Mouse (Mus musculus) neural tube, embryonic 12.5 days (tissue): ENCODE results near the gene Fbxw7. TPM values are rescaled to one million over a fixed set of nuclear protein-coding genes. Genes with fewer than 3 reads are reported as not detected.

ENCODE experiments used
- ATAC-seq: fragments of 200-750 bp; cut with Nextera tagmentation; 2 replicates; pipeline ENCODE4 v1.8.0; 2017; ENCODE audit warnings: low read depth, mild to moderate bottlenecking, moderate TSS enrichment, moderate library complexity; ENCODE audit not compliant: low FRiP score
- H3K27ac ChIP-seq: fragments of 300-500 bp; sonication (generic); 2 replicates; pipeline ENCODE4 v1.5.1; 2016
- H3K27me3 ChIP-seq: fragments of 300-500 bp; sonication (generic); replicated peaks from 2 replicates; pipeline ENCODE4 v1.6.1; 2016; ENCODE audit warnings: mild to moderate bottlenecking
- H3K36me3 ChIP-seq: fragments of 300-500 bp; sonication (generic); 2 replicates; pipeline ENCODE4 v1.6.1; 2016; ENCODE audit warnings: mild to moderate bottlenecking
- H3K4me1 ChIP-seq: fragments of 300-500 bp; sonication (generic); 2 replicates; pipeline ENCODE4 v1.6.1; 2016
- H3K4me2 ChIP-seq: fragments of 300-500 bp; sonication (generic); replicated peaks from 2 replicates; pipeline ENCODE4 v1.6.1; 2016; ENCODE audit warnings: mild to moderate bottlenecking
- H3K4me3 ChIP-seq: fragments of 300-500 bp; sonication (generic); 2 replicates; pipeline ENCODE4 v1.5.1; 2016
- H3K9ac ChIP-seq: fragments of 300-500 bp; sonication (generic); 2 replicates; pipeline ENCODE4 v1.6.1; 2016; ENCODE audit warnings: mild to moderate bottlenecking
- H3K9me3 ChIP-seq: fragments of 300-500 bp; sonication (generic); 2 replicates; pipeline ENCODE4 v1.6.1; 2016; ENCODE audit warnings: mild to moderate bottlenecking
- WGBS: fragments of 180-500 bp; shearing (Covaris S2); methylation state at CpG from one replicate; pipeline ENCODE4 v1.1.7; 2016; 5-methylcytosine and 5-hydroxymethylcytosine counted together
- polyA plus RNA-seq: library from polyadenylated mRNA; unstranded; fragments of >200 nt; fragmentation: Nextera tagmentation; extraction: Ambion mirVana; gene quantifications from 2 replicates; pipeline ENCODE4 v1.2.1, GENCODE M21; 2016

The Fbxw7 gene
- polyA plus RNA-seq, 1 experiment from 2014 or later: 22.7 TPM

GRCm38 (mm10) chr3:84921704-84922420, 106.8 kb downstream of the Fbxw7 start:
- Histone ChIP-seq H3K4me3 (no peak overlapping the region), H3K36me3 (no peaks in the 10 kb centered on the region)

DNA sequence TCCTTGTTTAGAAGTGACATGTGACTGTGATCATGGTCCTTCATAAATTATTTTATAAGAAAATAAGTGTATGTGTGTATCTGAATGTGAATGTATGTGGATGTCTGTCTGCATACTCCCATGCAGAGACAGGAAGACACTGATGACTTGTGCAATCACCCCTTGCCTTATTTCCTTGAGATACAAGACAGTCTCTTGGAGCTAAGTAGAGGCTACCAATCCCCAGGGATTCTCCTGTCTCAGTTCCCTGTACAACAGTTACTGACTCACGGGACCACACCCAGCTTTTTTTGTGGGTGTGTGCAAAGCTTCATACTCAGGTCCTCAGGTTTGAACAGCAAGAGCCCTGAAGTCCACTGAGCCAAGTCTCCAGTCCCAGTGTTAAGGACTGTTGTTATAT, 108.2 kb downstream of the Fbxw7 start:
- no peak overlapping the region for H3K4me3 ChIP-seq
- no peak overlapping the region for H3K4me2 ChIP-seq
- no peak overlapping the region for H3K9ac ChIP-seq
- no peaks in the 10 kb centered on the region for H3K9me3 ChIP-seq
- no peak for ATAC-seq
- no peak overlapping the region for H3K27ac ChIP-seq
- no peaks in the 10 kb centered on the region for H3K27me3 ChIP-seq
- 96% methylated on average over 1 of the region's 1 CpGs for WGBS
- H3K4me1 ChIP-seq: no peaks in the 10 kb centered on the region
- H3K36me3 ChIP-seq: no peaks in the 10 kb centered on the region

More at GRCm38 (mm10) chr3:84921704-84922420, 106.8 kb downstream of the Fbxw7 start:
- Histone ChIP-seq H3K9ac (no peak overlapping the region), H3K4me2 (no peak overlapping the region), H3K9me3 (no peaks in the 10 kb centered on the region), H3K27ac (no peak overlapping the region), H3K27me3 (no peaks in the 10 kb centered on the region), H3K4me1 (no peaks in the 10 kb centered on the region)
- no peak for ATAC-seq
- 81% methylated on average over 6 of the region's 6 CpGs for WGBS

DNA sequence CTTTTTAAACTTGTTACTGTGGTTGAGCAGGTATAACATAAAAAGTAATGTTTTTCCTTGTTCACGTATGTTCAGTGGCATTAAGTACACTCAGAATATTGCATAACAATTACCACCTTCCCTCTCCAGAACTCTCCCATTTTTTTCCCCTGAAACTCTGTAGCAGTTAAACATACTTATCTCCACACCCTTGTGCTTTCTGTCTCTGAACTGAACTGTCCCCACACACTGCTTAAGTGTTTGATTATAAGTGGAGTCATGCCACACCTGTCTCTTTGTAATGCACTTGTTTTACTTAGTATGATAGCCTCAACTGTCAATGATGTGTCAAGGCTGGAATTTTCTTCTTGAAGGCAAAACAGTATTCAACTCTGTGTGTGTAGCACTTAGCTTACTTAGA, 108.6 kb downstream of the Fbxw7 start:
- H3K36me3 ChIP-seq: no peaks in the 10 kb centered on the region
- H3K9ac ChIP-seq: no peak overlapping the region
- no peak for ATAC-seq
- H3K9me3 ChIP-seq: no peaks in the 10 kb centered on the region
- H3K4me3 ChIP-seq: no peak overlapping the region
- 95% methylated on average over 1 of the region's 1 CpGs for WGBS
- H3K27me3 ChIP-seq: no peaks in the 10 kb centered on the region
- H3K4me2 ChIP-seq: no peak overlapping the region
- no peaks in the 10 kb centered on the region for H3K4me1 ChIP-seq
- H3K27ac ChIP-seq: no peak overlapping the region

GRCm38 (mm10) chr3:84925229-84925628, 110.2 kb downstream of the Fbxw7 start:
- 85% methylated on average over 4 of the region's 4 CpGs for WGBS
- no peaks in the 10 kb centered on the region for H3K36me3 ChIP-seq
- H3K4me1 ChIP-seq: no peaks in the 10 kb centered on the region
- H3K4me2 ChIP-seq: no peak overlapping the region
- no peaks in the 10 kb centered on the region for H3K9me3 ChIP-seq
- no peak overlapping the region for H3K27ac ChIP-seq
- H3K9ac ChIP-seq: no peak overlapping the region
- H3K27me3 ChIP-seq: no peaks in the 10 kb centered on the region
- H3K4me3 ChIP-seq: no peak overlapping the region
- ATAC-seq: no peak

DNA sequence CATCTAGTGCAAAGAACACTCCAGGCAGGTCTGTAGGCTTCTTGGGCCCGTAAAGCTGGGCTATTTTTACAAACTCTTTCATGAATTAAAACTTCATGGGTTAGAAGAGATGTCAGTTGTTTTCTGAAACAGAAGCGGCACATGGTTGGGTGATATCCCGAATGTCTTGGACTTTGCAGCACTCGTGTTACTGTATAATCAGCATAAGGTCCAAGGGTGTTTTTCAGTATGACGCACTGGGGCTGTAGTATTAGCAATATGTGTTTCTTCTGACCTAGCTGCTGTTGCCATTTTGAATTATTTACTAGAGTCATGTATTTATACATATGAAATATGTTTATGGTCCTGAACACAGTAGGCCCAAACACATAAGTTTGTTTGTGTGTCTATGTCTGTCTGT, 111.1 kb downstream of the Fbxw7 start:
- no peaks in the 10 kb centered on the region for H3K27me3 ChIP-seq
- ATAC-seq: no peak
- H3K4me1 ChIP-seq: no peaks in the 10 kb centered on the region
- 94% methylated on average over 5 of the region's 5 CpGs for WGBS
- no peak overlapping the region for H3K4me2 ChIP-seq
- H3K9me3 ChIP-seq: no peaks in the 10 kb centered on the region
- no peak overlapping the region for H3K9ac ChIP-seq
- no peak overlapping the region for H3K4me3 ChIP-seq
- no peaks in the 10 kb centered on the region for H3K36me3 ChIP-seq
- H3K27ac ChIP-seq: no peak overlapping the region

DNA sequence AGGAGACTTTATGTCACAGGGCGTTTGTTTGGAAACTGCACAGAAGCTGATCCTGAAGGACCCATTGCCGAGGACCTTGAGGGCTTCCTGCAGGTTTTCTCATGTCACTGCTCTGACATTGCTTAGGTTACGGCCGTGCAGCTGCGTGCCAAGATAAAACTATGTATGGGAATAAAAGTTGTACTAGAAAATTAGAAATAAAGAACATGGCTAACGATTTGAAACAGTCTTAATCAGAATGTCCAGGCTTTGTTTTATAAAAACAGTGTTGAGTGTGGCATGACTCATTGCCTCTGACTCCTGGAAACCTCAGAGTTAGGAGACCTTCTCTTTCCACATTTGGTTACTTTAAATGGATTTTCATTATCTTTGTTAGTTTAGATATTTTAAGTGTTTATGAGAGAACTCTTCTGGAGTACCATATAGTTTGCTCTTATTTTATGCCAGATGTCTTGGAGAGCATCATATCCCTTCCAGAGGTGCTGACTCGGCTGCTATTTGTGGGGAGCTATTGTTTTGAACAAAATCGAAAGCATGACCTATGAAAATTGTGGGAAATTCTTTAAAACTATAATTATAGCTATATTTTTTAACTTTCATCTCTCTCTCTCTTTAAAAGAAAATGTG, 112.2 kb downstream of the Fbxw7 start:
- H3K36me3 ChIP-seq: no peaks in the 10 kb centered on the region
- no peaks in the 10 kb centered on the region for H3K4me1 ChIP-seq
- no peak overlapping the region for H3K4me2 ChIP-seq
- H3K27ac ChIP-seq: no peak overlapping the region
- no peak overlapping the region for H3K4me3 ChIP-seq
- no peaks in the 10 kb centered on the region for H3K27me3 ChIP-seq
- ATAC-seq: no peak
- H3K9ac ChIP-seq: no peak overlapping the region
- 92% methylated on average over 8 of the region's 8 CpGs for WGBS
- H3K9me3 ChIP-seq: no peaks in the 10 kb centered on the region

DNA sequence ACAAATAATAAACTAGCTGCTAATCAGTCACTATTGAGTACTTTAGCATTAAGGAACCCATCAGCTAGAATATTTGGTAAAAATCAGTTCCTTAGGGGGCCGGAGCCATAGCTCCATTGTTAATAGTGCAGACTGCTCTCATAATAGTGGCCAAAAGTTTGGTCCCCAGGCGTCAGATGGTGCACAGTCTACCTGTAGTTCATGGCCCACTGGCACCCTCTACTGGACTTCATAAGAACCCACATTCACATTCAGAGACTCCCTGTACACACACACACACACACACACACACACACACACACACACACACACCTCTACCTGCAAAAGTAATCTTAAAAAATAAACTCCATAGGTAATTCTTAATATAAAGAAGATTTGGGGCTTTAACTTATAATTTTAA, 112.8 kb downstream of the Fbxw7 start:
- Histone ChIP-seq H3K4me2 (no peak overlapping the region), H3K4me1 (no peaks in the 10 kb centered on the region), H3K27ac (no peak overlapping the region), H3K36me3 (no peaks in the 10 kb centered on the region), H3K9ac (no peak overlapping the region), H3K9me3 (no peaks in the 10 kb centered on the region), H3K27me3 (no peaks in the 10 kb centered on the region), H3K4me3 (no peak overlapping the region)
- ATAC-seq: no peak
- WGBS: 87% methylated on average over 2 of the region's 2 CpGs

GRCm38 (mm10) chr3:84929171-84929570, 114.1 kb downstream of the Fbxw7 start:
- Histone ChIP-seq H3K9me3 (no peaks in the 10 kb centered on the region), H3K4me2 (no peak overlapping the region), H3K4me3 (no peak overlapping the region), H3K27me3 (no peaks in the 10 kb centered on the region), H3K9ac (no peak overlapping the region), H3K4me1 (no peaks in the 10 kb centered on the region), H3K27ac (no peak overlapping the region), H3K36me3 (no peaks in the 10 kb centered on the region)
- 93% methylated on average over 3 of the region's 3 CpGs for WGBS
- ATAC-seq: no peak

DNA sequence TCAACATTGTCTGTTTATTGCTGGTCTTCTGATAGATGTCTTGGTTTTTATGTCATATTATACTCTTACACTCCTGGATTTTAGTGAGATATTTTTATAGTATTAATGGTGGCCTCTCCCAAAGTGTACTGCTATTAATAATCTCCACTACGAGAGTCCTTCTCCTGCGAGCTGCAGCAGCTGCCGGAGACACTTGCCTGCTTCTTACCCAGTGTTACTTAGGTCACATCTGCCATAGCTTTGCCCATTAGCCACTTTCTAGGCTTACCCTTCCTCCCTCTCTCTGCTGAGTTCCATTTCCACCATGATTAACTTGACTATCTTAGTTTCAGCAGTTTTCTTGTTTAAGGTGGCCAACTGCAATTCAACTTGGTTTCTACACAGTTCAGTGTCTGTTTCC, 115.6 kb downstream of the Fbxw7 start:
- Histone ChIP-seq H3K36me3 (no peaks in the 10 kb centered on the region), H3K27me3 (no peaks in the 10 kb centered on the region), H3K4me2 (no peak overlapping the region), H3K9me3 (no peaks in the 10 kb centered on the region), H3K9ac (no peak overlapping the region), H3K4me1 (no peaks in the 10 kb centered on the region), H3K4me3 (no peak overlapping the region), H3K27ac (no peak overlapping the region)
- ATAC-seq: no peak
- 85% methylated on average over 3 of the region's 3 CpGs for WGBS

- Histone ChIP-seq H3K9ac (no peak overlapping the region), H3K4me3 (no peak overlapping the region), H3K27me3 (no peaks in the 10 kb centered on the region), H3K36me3 (no peaks in the 10 kb centered on the region), H3K27ac (no peak overlapping the region), H3K4me2 (no peak overlapping the region), H3K9me3 (no peaks in the 10 kb centered on the region), H3K4me1 (no peaks in the 10 kb centered on the region; the same call in 1 of the 2 replicates)
- 89% methylated on average over 1 of the region's 1 CpGs for WGBS
- no peak for ATAC-seq
These were observed 120.7 kb downstream of the Fbxw7 start for GRCm38 (mm10) chr3:84935729-84936128.

DNA sequence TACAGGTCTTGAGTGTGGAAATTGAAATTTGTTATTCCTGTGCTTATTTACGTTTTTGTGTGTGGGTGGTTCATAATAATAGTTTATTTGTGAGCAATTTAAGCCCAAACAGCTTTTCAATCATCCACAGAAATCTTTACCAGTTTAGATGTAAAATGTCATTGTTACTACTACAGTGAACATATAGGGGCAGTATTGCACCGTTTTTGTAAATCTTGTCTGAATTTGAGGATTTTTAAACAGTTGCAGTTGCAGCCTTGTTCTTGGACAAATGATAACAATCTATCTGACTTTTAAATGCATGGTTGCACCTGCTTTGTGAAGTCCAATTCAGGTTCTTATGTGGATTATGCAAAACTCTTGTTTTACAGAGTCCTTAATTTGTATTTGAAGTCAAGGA, 121.2 kb downstream of the Fbxw7 start:
- H3K27ac ChIP-seq: no peak overlapping the region
- H3K4me3 ChIP-seq: no peak overlapping the region
- ATAC-seq: no peak
- H3K27me3 ChIP-seq: no peaks in the 10 kb centered on the region
- H3K4me2 ChIP-seq: no peak overlapping the region
- 66% methylated on average over 2 of the region's 2 CpGs for WGBS
- H3K4me1 ChIP-seq: no peaks in the 10 kb centered on the region; the same call in 1 of the 2 replicates
- no peaks in the 10 kb centered on the region for H3K36me3 ChIP-seq
- H3K9ac ChIP-seq: no peak overlapping the region
- no peaks in the 10 kb centered on the region for H3K9me3 ChIP-seq

DNA sequence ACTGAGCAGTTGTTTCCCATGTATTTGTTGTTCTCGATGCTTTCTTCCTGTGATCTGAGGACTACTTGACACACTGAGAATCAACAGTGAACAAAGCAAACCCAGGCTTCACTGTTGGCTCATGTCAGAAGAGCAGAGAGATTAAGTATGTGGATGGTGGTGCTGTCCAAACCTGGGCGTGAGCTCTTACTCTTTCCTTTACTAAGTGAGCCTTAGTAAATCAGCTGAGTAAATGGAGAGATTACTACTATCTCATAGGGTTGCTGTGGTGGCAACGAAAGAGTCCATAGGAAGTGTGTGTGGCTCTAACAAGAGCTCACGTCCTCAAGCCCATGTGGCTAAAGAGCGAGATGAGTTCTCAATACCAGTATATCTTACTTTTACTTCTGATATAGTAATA, 121.9 kb downstream of the Fbxw7 start:
- no peaks in the 10 kb centered on the region for H3K9me3 ChIP-seq
- no peak overlapping the region for H3K27ac ChIP-seq
- no peaks in the 10 kb centered on the region for H3K27me3 ChIP-seq
- no peaks in the 10 kb centered on the region for H3K36me3 ChIP-seq
- H3K4me2 ChIP-seq: no peak overlapping the region
- WGBS: 67% methylated on average over 5 of the region's 5 CpGs
- ATAC-seq: no peak
- no peaks in the 10 kb centered on the region; the same call in 1 of the 2 replicates for H3K4me1 ChIP-seq
- H3K9ac ChIP-seq: no peak overlapping the region
- no peak overlapping the region for H3K4me3 ChIP-seq
